Mouse (Mus musculus) lung, postnatal 0 days (tissue): ENCODE results near the gene Plcb1.

ENCODE experiments used
- CTCF ChIP-seq: IDR thresholded peaks from 2 replicates; pipeline ENCODE4 v1.5.1; 2016; ENCODE audit warnings: antibody characterized with exemption, mild to moderate bottlenecking
- EP300 ChIP-seq: IDR thresholded peaks from 2 replicates; pipeline ENCODE4 v1.6.1; 2016; ENCODE audit warnings: antibody characterized with exemption, mild to moderate bottlenecking, control low read depth

- TF ChIP-seq CTCF (no peak), EP300 (no peak)
Measured at GRCm38 (mm10) chr2:135439034-135439433, 653.2 kb downstream of the Plcb1 start.
